Mouse (Mus musculus) urinary bladder, postnatal 10 days (tissue): ENCODE measurements around the gene C1qc.

ENCODE experiments used
- DNase-seq: peaks from one replicate; pipeline ENCODE4 v3.0.0; 2022; ENCODE audit warnings: low spot score

The C1qc gene

GRCm38 (mm10) chr4:136892811-136893210, at the start of gene C1qc:
Gene C1qc, minus strand, starts transcription at chr4:136893065.
- no peak for DNase-seq

- no peak for DNase-seq
Observed at GRCm38 (mm10) chr4:136937935-136938334, 45.1 kb upstream of the C1qc start.

DNA sequence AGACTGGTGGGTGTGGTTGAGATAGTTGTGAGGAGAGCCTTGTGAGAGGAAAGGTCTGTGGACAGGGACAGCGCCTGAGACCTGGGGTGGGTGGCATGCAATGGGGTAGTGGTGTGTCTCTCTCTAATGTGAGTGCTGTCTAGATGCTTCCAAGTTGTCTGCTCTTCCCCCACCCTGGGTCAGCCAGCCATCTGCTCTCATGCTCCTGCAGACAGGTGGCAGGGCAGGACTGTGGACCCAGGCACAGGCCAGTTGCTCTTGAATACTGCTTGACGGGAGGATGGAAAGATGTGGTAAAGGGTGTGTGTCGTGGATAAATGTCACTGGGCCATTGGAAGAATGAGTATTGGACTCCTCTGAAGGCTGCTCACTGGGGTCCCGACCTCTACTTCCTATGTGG, 44.5 kb upstream of the C1qc start:
- DNase-seq = no peak

- no peak for DNase-seq
Observed at GRCm38 (mm10) chr4:136934746-136935613, 42.1 kb upstream of the C1qc start.

DNA sequence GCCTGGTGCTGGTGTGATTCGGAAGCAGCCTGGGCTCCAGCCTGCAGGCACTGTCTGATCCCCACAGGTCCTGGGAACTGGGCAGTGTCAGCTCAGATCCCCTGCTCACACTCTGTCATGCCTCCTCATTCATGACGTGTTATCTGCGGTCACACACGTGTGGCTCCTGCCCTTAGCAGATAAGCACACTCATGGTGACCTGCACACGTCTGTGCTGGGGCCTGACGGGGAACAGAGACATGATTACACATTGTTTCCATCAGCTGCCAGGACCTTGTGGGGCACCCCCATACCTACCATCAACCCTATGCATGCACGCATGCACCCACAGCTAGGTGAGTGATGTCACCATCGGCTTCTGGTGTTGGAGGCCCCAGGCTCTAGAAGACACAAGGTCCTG, 37.6 kb upstream of the C1qc start:
- no peak for DNase-seq

- DNase-seq = no peak
Observed at GRCm38 (mm10) chr4:136928928-136929327, 36.1 kb upstream of the C1qc start.

DNA sequence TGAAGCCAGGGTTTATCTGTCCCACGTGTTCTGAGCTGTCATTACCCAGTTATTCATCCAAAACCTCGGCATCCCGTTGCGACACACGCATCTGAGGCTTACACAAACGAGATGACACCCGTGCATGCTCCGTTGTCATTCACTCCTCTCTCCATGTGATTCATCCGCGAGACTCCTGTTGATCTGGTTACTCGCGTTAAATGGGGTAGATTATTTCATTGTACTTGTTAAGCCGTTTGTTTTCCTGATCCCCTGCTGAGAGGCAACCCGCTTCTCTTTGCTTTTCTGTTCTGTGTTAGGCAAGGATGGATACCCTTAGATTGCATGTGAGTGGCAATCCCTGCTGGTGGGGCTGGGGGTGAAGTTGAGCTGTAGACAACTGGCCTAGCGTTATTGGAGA, 32.9 kb upstream of the C1qc start:
- DNase-seq = no peak

DNA sequence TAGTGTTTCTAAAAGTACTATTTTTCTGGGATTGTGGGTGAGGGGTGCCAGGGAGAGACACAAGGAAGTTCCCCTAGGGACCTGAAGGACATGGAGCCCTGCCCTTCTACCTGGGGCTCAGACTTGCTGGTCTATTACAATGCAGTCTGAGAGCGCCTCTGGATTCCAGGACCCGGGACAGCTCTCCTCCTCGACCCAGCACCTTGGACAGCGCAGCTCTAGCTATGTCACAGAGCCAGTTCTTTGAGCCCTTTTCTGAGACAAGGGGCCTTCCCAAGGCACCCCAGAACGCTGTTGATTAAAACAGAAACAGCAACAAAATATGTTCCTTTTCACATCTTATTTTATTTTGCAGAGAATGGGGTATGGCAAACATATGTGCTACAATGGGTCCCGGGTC, 31.7 kb upstream of the C1qc start:
- DNase-seq = no peak

DNA sequence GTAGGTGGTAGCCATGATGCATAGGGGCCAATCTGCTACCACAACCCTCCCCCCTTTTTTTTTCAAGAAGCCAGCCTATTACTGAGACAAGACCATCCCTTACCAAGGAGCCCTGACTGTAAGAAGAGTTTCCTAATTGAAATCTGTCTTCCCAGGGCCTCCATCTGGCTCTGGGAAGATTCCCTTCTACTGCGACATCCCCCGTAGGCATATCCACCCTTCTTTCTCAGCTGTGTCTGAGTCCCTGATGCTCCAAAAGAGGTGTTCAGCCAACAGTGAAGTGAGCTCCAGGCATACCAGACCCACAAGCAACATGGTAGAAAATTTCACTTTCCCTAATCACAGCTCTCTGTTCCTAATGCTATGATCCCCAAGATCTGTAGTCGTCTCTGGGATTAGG, 26.7 kb upstream of the C1qc start:
- DNase-seq = no peak

- no peak for DNase-seq
Observed at GRCm38 (mm10) chr4:136918834-136919233, 26.0 kb upstream of the C1qc start.

DNA sequence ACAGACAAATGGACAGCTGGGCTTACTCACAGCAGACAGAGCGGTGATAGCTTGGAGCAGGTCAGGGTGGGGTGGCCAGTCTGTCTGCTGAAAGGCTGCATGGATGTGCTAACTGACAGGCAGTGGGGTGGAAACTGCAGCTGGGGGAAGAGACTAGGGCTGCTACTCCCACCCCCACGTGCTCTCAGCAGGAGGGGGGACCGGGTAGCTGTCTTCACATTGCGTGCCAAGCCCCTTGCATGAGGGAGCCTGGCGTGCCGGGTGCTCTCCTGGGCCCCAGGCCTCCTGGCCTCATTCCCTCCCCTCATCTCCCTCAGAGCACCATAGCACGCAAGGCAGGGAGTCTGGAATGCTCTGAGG, 24.3 kb upstream of the C1qc start:
- DNase-seq = no peak

- no peak for DNase-seq
Observed at GRCm38 (mm10) chr4:136916359-136917164, 23.7 kb upstream of the C1qc start.

- DNase-seq = no peak
Observed at GRCm38 (mm10) chr4:136912841-136913240, 20.0 kb upstream of the C1qc start.

DNA sequence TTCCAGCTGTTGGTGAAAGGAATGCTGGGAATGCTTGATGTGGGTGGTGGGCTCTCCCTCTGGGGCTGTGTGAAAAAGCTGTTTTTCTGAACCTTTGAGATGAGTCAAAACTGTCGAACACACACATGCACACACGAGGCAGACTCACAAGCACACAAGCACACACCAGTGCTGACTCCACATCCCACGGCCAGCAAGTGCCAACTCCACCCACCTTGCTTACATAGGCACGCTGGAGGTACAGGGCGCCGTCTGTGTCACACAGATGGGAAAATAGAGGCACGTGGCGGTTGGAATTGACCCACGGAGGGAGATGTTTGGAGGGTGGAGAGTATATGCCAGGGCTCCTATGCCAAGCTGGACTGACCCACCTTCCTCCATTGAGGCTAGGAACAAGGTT, 18.9 kb upstream of the C1qc start:
- DNase-seq = no peak

GRCm38 (mm10) chr4:136911211-136911646, 18.4 kb upstream of the C1qc start:
- no peak for DNase-seq

DNA sequence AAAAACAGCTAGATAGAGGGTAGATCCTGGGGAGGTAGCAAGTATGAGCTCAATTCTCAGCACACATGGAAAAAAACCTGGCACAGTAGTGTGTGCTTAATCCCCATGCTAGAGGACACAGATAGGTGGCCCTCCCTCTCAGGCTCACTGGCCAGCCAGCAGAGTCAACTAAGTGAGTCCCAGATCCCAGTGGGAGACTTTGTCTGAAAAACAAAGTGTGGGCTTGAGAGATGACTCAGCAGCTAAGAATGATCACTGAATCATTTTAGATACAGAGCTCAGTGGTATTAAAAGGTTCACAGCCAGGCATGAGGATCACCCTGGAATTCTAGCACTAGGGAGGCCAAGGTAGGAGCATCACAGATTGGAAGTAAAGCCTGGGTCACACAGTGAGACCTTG, 14.9 kb upstream of the C1qc start:
- DNase-seq = no peak

- no peak for DNase-seq
Observed at GRCm38 (mm10) chr4:136907033-136907432, 14.2 kb upstream of the C1qc start.

DNA sequence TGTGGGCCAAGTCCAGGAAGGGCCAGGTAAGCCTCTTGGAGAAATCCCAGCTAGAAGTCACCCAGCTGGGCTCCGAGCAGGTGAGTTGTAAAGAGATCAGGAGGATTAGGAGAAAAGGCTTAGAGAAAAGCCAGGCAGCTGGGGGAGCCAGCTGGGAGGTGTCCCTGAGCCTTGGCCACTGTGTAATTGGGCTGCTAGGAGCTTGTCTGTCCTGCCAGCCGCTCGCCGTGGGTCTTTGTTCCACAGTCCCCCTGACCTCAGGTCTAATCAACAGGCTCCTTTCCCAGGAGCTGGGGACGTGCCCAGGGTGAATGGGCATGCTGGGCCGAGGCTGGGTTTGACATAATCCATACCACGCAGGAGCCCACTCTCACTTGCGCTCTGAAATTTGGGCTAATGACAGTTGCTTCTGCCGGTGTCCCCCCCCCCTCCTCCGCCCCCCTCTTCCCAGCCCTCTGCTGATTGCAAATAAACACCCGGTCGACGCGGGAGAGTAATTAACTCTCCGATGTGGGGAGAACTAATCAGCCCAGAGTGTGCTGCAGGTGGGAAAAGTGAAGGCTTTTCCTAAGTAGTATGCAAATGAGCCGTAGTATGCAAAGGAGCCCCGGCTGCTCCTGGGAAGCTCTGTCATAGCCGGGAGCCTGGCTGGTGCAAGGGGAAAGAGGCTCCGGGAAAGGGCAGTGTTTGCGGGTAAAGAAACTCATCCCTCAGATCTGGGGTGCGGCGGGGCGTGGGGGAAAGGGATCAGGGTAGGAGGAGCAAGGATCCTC, 12.1 kb upstream of the C1qc start:
- no peak for DNase-seq

DNA sequence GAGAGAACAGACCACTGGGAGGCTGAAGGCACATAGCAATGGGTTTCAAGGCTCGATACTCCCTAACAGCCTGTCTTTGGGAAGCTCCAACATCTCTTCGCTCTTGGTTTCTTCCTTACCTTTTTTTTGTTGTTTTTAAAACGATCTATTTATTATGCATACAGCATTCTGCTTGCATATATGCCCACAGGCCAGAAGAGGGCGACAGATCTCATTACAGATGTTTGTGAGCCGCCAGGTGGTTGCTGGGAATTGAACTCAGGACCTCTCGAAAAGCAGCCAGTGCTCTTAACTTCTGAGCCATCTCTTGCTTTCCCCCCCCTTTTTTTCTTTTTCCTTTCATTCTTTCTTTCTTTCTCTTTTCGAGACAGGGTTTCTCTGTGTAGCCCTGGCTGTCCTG, 6.3 kb upstream of the C1qc start:
- DNase-seq = no peak

GRCm38 (mm10) chr4:136898637-136899036, 5.8 kb upstream of the C1qc start, which contains the start of gene C1qa:
Gene C1qa, minus strand, starts transcription at chr4:136898803.
- DNase-seq = no peak

DNA sequence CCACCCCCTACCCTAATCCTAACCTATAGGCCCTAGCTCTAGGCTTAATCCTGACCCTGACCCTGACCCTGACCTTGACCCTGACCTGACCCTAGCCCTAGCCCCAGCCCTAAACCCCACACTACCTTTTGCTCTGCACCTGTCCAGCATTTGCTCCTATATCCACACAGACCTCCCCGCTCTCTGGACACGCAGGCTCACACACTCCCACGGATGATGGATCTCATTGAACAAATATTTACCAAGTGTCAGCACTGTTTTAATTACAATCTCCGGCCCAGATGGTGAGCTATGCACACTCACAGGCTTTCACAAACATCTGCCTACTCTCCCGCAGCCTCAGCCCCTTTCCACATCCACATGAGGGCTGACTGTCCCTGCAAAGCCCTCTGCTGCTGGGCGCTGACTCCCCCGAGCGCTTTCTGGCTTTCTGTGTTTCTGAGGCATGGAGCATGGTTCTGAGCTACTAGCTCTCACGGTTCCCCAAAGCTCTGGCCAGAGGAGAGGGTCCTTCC, 5.3 kb upstream of the C1qc start:
- DNase-seq = no peak

GRCm38 (mm10) chr4:136896461-136896860, 3.6 kb upstream of the C1qc start:
- DNase-seq = no peak
